Mouse (Mus musculus) stomach, embryonic 14.5 days (tissue): ENCODE measurements around the gene Kifc1. TPM values are rescaled to one million over a fixed set of nuclear protein-coding genes. Genes with fewer than 3 reads are reported as not detected.
"Not testable (repeated sequence)": the region's sequence is repeated elsewhere in the genome, so short reads cannot be mapped to it uniquely, and the experiment has no call there.

Source experiments
- ATAC-seq: fragments of 200-750 bp; cut with Nextera tagmentation; 2 replicates; pipeline ENCODE4 v1.8.0; 2017; ENCODE audit warnings: low read depth, moderate TSS enrichment; ENCODE audit not compliant: insufficient number of reproducible peaks, insufficient read depth, low FRiP score
- H3K27ac ChIP-seq: fragments of 300-500 bp; sonication (generic); 2 replicates; pipeline ENCODE4 v1.5.1; 2014; ENCODE audit warnings: mild to moderate bottlenecking, low read length, moderate library complexity, mixed read lengths
- H3K27me3 ChIP-seq: fragments of 300-500 bp; sonication (generic); 2 replicates; pipeline ENCODE4 v1.6.1; 2014; ENCODE audit warnings: low read length, control low read depth, mixed read lengths; ENCODE audit not compliant: control insufficient read depth, insufficient read depth
- H3K36me3 ChIP-seq: fragments of 300-500 bp; sonication (generic); 2 replicates; pipeline ENCODE4 v1.6.1; 2014; ENCODE audit warnings: mild to moderate bottlenecking, control low read depth, low read length, moderate library complexity, mixed read lengths; ENCODE audit not compliant: control insufficient read depth, insufficient read depth
- H3K4me1 ChIP-seq: fragments of 300-500 bp; sonication (generic); 2 replicates; pipeline ENCODE4 v1.6.1; 2014; ENCODE audit warnings: low read length, control low read depth, mixed read lengths; ENCODE audit not compliant: control insufficient read depth, insufficient read depth
- H3K4me2 ChIP-seq: fragments of 300-500 bp; sonication (generic); replicated peaks from 2 replicates; pipeline ENCODE4 v1.6.1; 2014; ENCODE audit warnings: low read depth, low read length, control low read depth
- H3K4me3 ChIP-seq: fragments of 300-500 bp; sonication (generic); 2 replicates; pipeline ENCODE4 v1.5.1; 2014; ENCODE audit warnings: low read depth, low read length, control low read depth
- H3K9ac ChIP-seq: fragments of 300-500 bp; sonication (generic); replicated peaks from 2 replicates; pipeline ENCODE4 v1.6.1; 2014; ENCODE audit warnings: low read depth, mild to moderate bottlenecking, control low read depth, low read length, moderate library complexity, mixed read lengths
- H3K9me3 ChIP-seq: fragments of 300-500 bp; sonication (generic); 2 replicates; pipeline ENCODE4 v1.6.1; 2016; ENCODE audit warnings: low read depth, low read length, control low read depth; ENCODE audit not compliant: control insufficient read depth
- WGBS: fragments of 180-500 bp; shearing (Covaris S2); extraction: QIAGEN DNeasy Blood & Tissue Kit; methylation state at CpG from one replicate; pipeline ENCODE4 v1.1.7; 2014; 5-methylcytosine and 5-hydroxymethylcytosine counted together
- polyA plus RNA-seq: library from polyadenylated mRNA; unstranded; fragments of >200 nt; fragmentation: Nextera tagmentation; extraction: Ambion mirVana; gene quantifications from 2 replicates; pipeline ENCODE4 v1.2.1, GENCODE M21; 2014

The Kifc1 gene
- polyA plus RNA-seq, 1 experiment from 2014 or later: 6.8 TPM

GRCm38 (mm10) chr17:33889941-33890532, 424 bp downstream of the Kifc1 start:
- not testable (repeated sequence) for H3K27me3 ChIP-seq, ATAC-seq, H3K36me3 ChIP-seq, H3K4me1 ChIP-seq, H3K9me3 ChIP-seq
- peak overlapping the region; percentile 55 for H3K9ac ChIP-seq
- peak overlapping the region; percentile 50 for H3K4me2 ChIP-seq
- WGBS: under 1% methylated on average over 38 of the region's 44 CpGs
- H3K27ac ChIP-seq: peak overlapping the region; percentile 58; the same call in 1 of the 2 replicates
- H3K4me3 ChIP-seq: peak overlapping the region; percentile 60

- H3K9me3 ChIP-seq, H3K27ac ChIP-seq, ATAC-seq, H3K9ac ChIP-seq, H3K4me3 ChIP-seq, H3K27me3 ChIP-seq, H3K4me1 ChIP-seq: not testable (repeated sequence)
- peaks cover 11% of the 10 kb centered on the region for H3K36me3 ChIP-seq
- H3K4me2 ChIP-seq: peak overlapping the region; percentile 50; the same call in 1 of the 2 replicates
Measured at GRCm38 (mm10) chr17:33888230-33888629, 2.2 kb downstream of the Kifc1 start.

- H3K4me2 ChIP-seq, H3K9ac ChIP-seq, H3K4me3 ChIP-seq, ATAC-seq, H3K27me3 ChIP-seq, H3K4me1 ChIP-seq, H3K9me3 ChIP-seq, H3K27ac ChIP-seq: not testable (repeated sequence)
- H3K36me3 ChIP-seq: peaks cover 11% of the 10 kb centered on the region
- WGBS: 40% methylated on average over 2 of the region's 2 CpGs
Measured at GRCm38 (mm10) chr17:33887802-33888201, 2.7 kb downstream of the Kifc1 start.

GRCm38 (mm10) chr17:33884320-33884719, 6.1 kb downstream of the Kifc1 start:
- not testable (repeated sequence) for H3K27me3 ChIP-seq, H3K9me3 ChIP-seq, H3K4me2 ChIP-seq, ATAC-seq, H3K4me1 ChIP-seq, H3K4me3 ChIP-seq, H3K27ac ChIP-seq, H3K9ac ChIP-seq
- peaks cover 23% of the 10 kb centered on the region for H3K36me3 ChIP-seq
- 96% methylated on average over 8 of the region's 11 CpGs for WGBS

- H3K27ac ChIP-seq, H3K9me3 ChIP-seq, H3K4me2 ChIP-seq, H3K9ac ChIP-seq, H3K4me1 ChIP-seq, H3K27me3 ChIP-seq, H3K4me3 ChIP-seq, ATAC-seq: not testable (repeated sequence)
- peaks cover 12% of the 10 kb centered on the region; the same call in 1 of the 2 replicates for H3K36me3 ChIP-seq
- 79% methylated on average over 5 of the region's 5 CpGs for WGBS
Measured at GRCm38 (mm10) chr17:33875797-33876196, 14.7 kb downstream of the Kifc1 start.

GRCm38 (mm10) chr17:33874411-33874810, 16.1 kb downstream of the Kifc1 start:
- Histone ChIP-seq H3K27me3 (no peaks in the 10 kb centered on the region), H3K9me3 (no peaks in the 10 kb centered on the region), H3K4me3 (no peak overlapping the region), H3K4me2 (no peak overlapping the region), H3K4me1 (no peaks in the 10 kb centered on the region), H3K9ac (no peak overlapping the region), H3K27ac (no peak overlapping the region), H3K36me3 (peaks cover 8% of the 10 kb centered on the region; the same call in 1 of the 2 replicates)
- 89% methylated on average over 11 of the region's 11 CpGs for WGBS
- ATAC-seq: no peak

GRCm38 (mm10) chr17:33873537-33873936, 16.9 kb downstream of the Kifc1 start, which contains the start of gene Gm7029:
Gm7029 (plus strand) TSS chr17:33873837.
- H3K9me3 ChIP-seq, H3K4me2 ChIP-seq, H3K9ac ChIP-seq, H3K36me3 ChIP-seq, H3K4me3 ChIP-seq, H3K27me3 ChIP-seq, H3K27ac ChIP-seq, H3K4me1 ChIP-seq, ATAC-seq: not testable (repeated sequence)
- 87% methylated on average over 4 of the region's 12 CpGs for WGBS

- ATAC-seq: no peak
- Histone ChIP-seq H3K4me1 (no peaks in the 10 kb centered on the region), H3K4me3 (no peak overlapping the region), H3K27me3 (no peaks in the 10 kb centered on the region), H3K4me2 (no peak overlapping the region), H3K36me3 (no peaks in the 10 kb centered on the region), H3K9me3 (no peaks in the 10 kb centered on the region), H3K9ac (no peak overlapping the region), H3K27ac (no peak overlapping the region)
- WGBS: 35% methylated on average over 9 of the region's 9 CpGs
Measured at GRCm38 (mm10) chr17:33865330-33866030, 25.0 kb downstream of the Kifc1 start.
